Mouse (Mus musculus): ENCODE results near the gene Efcab2. TPM values are rescaled to one million over a fixed set of nuclear protein-coding genes. Genes with fewer than 3 reads are reported as not detected.
A peak's percentile ranks its signal among the peaks of the same experiment; 100 is the strongest.

Efcab2 gene
- polyA plus RNA-seq, 1 experiment from 2014 or later, result 12.4 TPM

DNA sequence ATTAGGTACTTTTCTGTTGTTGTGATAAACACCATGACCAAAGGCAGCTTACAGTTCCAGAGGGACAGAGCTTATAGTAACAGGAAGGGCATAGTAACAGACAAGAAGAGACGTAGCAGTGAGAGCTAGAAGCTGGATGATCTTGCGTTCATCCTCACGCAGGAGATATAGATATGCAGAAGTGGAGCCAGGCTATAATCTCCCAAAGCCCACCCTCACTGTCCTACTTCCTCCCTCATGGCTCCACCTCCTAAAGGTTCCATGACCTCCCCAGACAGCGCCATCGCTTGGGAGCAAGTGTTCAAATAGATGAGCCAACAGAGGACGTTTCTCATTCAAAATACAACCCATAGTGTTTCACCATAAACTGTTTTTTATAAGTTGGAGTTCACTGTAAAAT lies 10.8 kb upstream of the Efcab2 start:
- no peaks in the 10 kb centered on the region for H3K4me1 ChIP-seq (ENCODE audit: control insufficient read depth, insufficient read depth, low read depth, low read length)
- 92% methylated on average over 6 of the region's 6 CpGs for WGBS

DNA sequence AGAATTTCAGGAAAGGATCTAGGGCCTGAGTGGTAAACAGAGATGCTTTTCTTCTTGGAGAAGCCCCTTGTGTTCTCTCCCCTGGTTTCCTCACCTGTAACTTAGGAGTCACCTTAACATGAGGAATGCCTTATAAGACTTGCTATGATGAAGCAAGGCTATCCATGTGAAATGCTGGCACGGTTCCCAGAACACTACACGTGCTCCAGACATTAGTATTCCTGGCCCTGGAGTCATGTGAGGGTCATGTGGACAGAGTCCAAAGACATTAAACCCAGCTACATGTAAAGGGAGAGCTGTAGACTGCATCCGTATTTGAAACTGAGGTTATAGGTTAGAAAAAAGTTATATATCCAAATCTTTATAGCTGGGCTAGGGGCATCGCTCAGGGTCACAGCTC lies 9.5 kb upstream of the Efcab2 start:
- WGBS, result 70% methylated on average over 4 of the region's 4 CpGs

More for the DNA sequence above, 10.8 kb upstream of the Efcab2 start:
- Histone ChIP-seq H3K9ac (ENCODE audit: low read depth, low read length) (no peak overlapping the region), H3K4me2 (ENCODE audit: low read length) (no peak overlapping the region), H3K36me3 (ENCODE audit: control insufficient read depth, insufficient read depth, low read length) (no peaks in the 10 kb centered on the region), H3K27me3 (replicated peaks; ENCODE audit: control insufficient read depth, insufficient read depth, low read length) (no peaks in the 10 kb centered on the region), H3K4me3 (ENCODE audit: low read length) (no peak overlapping the region), H3K27ac (ENCODE audit: low read depth, low read length) (no peak overlapping the region), H3K9me3 (ENCODE audit: control insufficient read depth, low read length) (no peaks in the 10 kb centered on the region)
- ATAC-seq, result no peak

DNA sequence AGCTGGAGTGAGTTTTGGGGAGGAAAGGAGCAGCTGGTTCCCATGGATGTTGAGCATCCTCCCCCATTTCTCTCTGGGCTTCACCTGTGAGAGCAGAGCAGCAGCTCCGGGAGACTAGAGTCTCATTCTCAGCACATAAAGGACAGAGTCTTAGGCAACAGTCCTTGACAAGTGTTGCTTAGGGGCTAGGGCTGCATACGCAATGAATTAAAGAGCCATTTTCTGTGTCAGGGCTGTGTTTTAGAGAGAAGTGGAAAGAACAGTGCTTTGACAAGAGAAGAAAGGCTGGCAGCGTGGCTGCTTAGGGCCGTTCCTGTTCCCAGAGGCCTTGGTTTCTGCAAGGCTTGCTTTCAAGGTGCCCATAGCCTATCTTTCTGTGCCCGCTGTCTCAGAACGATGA lies 6.0 kb upstream of the Efcab2 start:
- no peaks in the 10 kb centered on the region for H3K36me3 ChIP-seq (ENCODE audit: control insufficient read depth, insufficient read depth, low read length)
- no peak overlapping the region for H3K4me2 ChIP-seq (ENCODE audit: low read length)
- H3K27ac ChIP-seq (ENCODE audit: low read depth, low read length), result peak overlapping the region; percentile 54; the same call in 1 of the 2 replicates
- peak overlapping the region; percentile 27; the same call in 1 of the 2 replicates for H3K9ac ChIP-seq (ENCODE audit: low read depth, low read length)
- peak; percentile 72 for ATAC-seq
- H3K4me1 ChIP-seq (ENCODE audit: control insufficient read depth, insufficient read depth, low read depth, low read length), result no peaks in the 10 kb centered on the region
- H3K4me3 ChIP-seq (ENCODE audit: low read length), result no peak overlapping the region
- 66% methylated on average over 6 of the region's 6 CpGs for WGBS
- no peaks in the 10 kb centered on the region for H3K9me3 ChIP-seq (ENCODE audit: control insufficient read depth, low read length)
- no peaks in the 10 kb centered on the region for H3K27me3 ChIP-seq (replicated peaks; ENCODE audit: control insufficient read depth, insufficient read depth, low read length)

More for the DNA sequence above, 9.5 kb upstream of the Efcab2 start:
- Histone ChIP-seq H3K27ac (ENCODE audit: low read depth, low read length) (no peak overlapping the region), H3K9me3 (ENCODE audit: control insufficient read depth, low read length) (no peaks in the 10 kb centered on the region), H3K4me1 (ENCODE audit: control insufficient read depth, insufficient read depth, low read depth, low read length) (no peaks in the 10 kb centered on the region), H3K4me2 (ENCODE audit: low read length) (no peak overlapping the region), H3K4me3 (ENCODE audit: low read length) (no peak overlapping the region), H3K9ac (ENCODE audit: low read depth, low read length) (no peak overlapping the region), H3K36me3 (ENCODE audit: control insufficient read depth, insufficient read depth, low read length) (no peaks in the 10 kb centered on the region), H3K27me3 (replicated peaks; ENCODE audit: control insufficient read depth, insufficient read depth, low read length) (no peaks in the 10 kb centered on the region)
- ATAC-seq, result no peak

DNA sequence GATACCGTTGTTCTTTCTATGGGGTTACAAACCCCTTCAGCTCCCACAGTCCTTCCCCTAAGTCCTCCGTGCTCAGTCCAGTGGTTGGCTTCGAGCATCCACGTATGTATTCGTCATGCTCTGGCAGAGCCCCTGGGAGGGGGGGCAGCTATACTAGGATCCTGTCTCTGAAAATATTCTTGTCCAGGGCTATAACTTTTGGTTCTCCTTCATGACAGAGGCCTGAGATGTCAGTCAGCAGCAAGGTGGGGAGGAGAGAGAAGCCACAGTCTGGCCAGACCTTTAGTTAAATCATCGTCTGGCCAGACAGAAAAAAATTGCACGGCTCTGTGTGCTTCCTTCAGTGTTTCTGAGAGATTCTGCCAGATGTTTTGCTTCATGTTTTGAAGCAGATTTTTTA lies 5.2 kb upstream of the Efcab2 start:
- Histone ChIP-seq H3K9ac (ENCODE audit: low read depth, low read length) (no peak overlapping the region), H3K4me2 (ENCODE audit: low read length) (no peak overlapping the region), H3K4me1 (ENCODE audit: control insufficient read depth, insufficient read depth, low read depth, low read length) (no peaks in the 10 kb centered on the region), H3K27me3 (replicated peaks; ENCODE audit: control insufficient read depth, insufficient read depth, low read length) (no peaks in the 10 kb centered on the region), H3K4me3 (ENCODE audit: low read length) (no peak overlapping the region), H3K36me3 (ENCODE audit: control insufficient read depth, insufficient read depth, low read length) (no peaks in the 10 kb centered on the region), H3K27ac (ENCODE audit: low read depth, low read length) (no peak overlapping the region), H3K9me3 (ENCODE audit: control insufficient read depth, low read length) (no peaks in the 10 kb centered on the region)
- 66% methylated on average over 7 of the region's 7 CpGs for WGBS
- ATAC-seq, result no peak

DNA sequence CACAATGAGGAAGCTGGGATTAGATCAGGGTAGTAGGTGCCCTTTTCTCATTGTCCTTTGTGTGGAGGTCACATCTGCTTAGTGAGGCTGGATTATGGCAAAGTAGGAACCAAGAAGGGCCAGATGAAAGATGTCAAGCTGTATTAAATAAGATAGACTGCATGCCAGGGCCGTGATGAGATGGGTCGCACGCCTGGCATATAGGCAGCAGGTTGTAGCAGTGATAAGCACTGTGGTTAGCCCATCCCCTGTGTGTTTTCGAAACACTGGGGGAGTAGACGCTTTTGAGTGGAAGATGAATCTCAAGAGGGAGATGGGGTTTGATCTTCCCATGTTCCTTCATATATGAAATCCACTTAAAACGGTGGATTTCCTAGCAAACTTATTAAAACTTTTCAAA lies 3.9 kb upstream of the Efcab2 start:
- H3K27ac ChIP-seq (ENCODE audit: low read depth, low read length), result no peak overlapping the region
- WGBS, result 90% methylated on average over 6 of the region's 6 CpGs
- no peaks in the 10 kb centered on the region for H3K27me3 ChIP-seq (replicated peaks; ENCODE audit: control insufficient read depth, insufficient read depth, low read length)
- no peak for ATAC-seq
- H3K4me2 ChIP-seq (ENCODE audit: low read length), result no peak overlapping the region
- no peaks in the 10 kb centered on the region for H3K4me1 ChIP-seq (ENCODE audit: control insufficient read depth, insufficient read depth, low read depth, low read length)
- H3K4me3 ChIP-seq (ENCODE audit: low read length), result no peak overlapping the region
- no peaks in the 10 kb centered on the region for H3K9me3 ChIP-seq (ENCODE audit: control insufficient read depth, low read length)
- no peaks in the 10 kb centered on the region for H3K36me3 ChIP-seq (ENCODE audit: control insufficient read depth, insufficient read depth, low read length)
- H3K9ac ChIP-seq (ENCODE audit: low read depth, low read length), result no peak overlapping the region

DNA sequence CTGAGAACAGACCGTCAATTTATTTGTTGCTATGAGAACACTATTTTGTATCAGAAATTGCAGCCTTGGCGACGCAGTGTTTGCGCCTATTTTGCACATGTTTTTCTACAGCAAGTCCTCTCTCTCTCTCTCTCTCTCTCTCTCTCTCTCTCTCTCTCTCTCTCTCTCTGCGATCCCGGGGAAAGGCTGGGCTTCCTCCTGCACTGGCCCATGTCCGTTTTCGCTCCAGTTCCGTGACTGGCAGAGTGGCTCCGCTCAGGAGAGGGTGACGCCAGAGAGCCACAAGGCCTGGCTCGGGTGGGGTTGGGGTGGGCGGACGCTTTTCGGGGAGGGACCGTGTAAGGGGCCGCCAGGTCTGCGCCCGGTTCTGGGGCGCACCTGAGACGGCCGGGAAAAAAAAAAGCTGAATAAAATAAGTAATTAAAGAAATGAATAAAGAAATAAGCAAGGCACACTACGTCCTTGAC lies 407 bp upstream of the Efcab2 start:
- peak overlapping the region; percentile 70 for H3K4me2 ChIP-seq (ENCODE audit: low read length)
- H3K36me3 ChIP-seq (ENCODE audit: control insufficient read depth, insufficient read depth, low read length), result no peaks in the 10 kb centered on the region
- no peaks in the 10 kb centered on the region for H3K27me3 ChIP-seq (replicated peaks; ENCODE audit: control insufficient read depth, insufficient read depth, low read length)
- WGBS, result under 1% methylated on average over 23 of the region's 23 CpGs
- ATAC-seq, result peak; percentile 87
- H3K9me3 ChIP-seq (ENCODE audit: control insufficient read depth, low read length), result no peaks in the 10 kb centered on the region
- peak overlapping the region; percentile 93 for H3K9ac ChIP-seq (ENCODE audit: low read depth, low read length)
- H3K27ac ChIP-seq (ENCODE audit: low read depth, low read length), result peak overlapping the region; percentile 100
- peak overlapping the region; percentile 67 for H3K4me3 ChIP-seq (ENCODE audit: low read length)
- no peaks in the 10 kb centered on the region for H3K4me1 ChIP-seq (ENCODE audit: control insufficient read depth, insufficient read depth, low read depth, low read length)

DNA sequence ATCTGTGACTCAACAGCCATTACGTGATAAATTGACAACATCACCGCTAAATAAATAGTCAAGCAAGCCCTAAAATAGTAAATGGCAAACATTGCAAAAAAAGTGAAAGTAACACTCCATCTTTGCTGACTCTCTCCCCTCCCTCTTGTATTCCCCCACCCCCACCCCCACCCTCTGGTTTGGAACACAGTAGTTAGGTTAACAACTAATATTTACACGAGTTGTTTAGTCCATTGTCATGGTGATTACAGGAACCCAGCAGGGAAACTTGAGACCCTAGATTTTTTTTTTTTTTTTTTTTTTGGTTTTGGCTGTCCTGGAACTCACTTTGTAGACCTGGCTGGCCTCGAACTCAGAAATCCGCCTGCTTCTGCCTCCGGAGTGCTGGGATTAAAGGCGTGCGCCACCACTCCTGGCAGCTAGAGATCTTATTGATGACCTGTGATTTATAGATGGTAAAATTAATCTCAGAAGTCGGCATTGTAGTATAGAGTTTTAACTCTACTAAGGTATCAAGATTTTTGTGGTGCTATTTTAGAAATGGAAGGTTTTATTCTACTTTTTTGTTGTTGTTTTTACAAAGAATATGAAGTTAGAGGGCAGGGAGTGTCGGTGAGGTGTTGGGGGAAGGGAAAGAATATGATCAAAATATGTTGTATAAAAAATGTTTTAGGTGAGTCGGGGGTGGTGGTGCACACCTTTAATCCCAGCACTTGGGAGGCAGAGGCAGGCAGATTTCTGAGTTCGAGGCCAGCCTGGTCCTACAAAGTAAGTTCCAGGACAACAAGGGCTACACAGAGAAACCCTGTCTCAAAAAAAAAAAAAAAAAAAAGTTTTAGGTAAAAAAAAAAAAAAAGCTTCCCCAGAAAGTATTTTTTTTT lies 1.1 kb downstream of the Efcab2 start:
- Histone ChIP-seq H3K36me3 (ENCODE audit: control insufficient read depth, insufficient read depth, low read length) (no peaks in the 10 kb centered on the region), H3K4me3 (ENCODE audit: low read length) (peak overlapping the region; percentile 67), H3K4me1 (ENCODE audit: control insufficient read depth, insufficient read depth, low read depth, low read length) (no peaks in the 10 kb centered on the region), H3K9ac (ENCODE audit: low read depth, low read length) (peak overlapping the region; percentile 93), H3K9me3 (ENCODE audit: control insufficient read depth, low read length) (no peaks in the 10 kb centered on the region), H3K4me2 (ENCODE audit: low read length) (peak overlapping the region; percentile 70), H3K27me3 (replicated peaks; ENCODE audit: control insufficient read depth, insufficient read depth, low read length) (no peaks in the 10 kb centered on the region), H3K27ac (ENCODE audit: low read depth, low read length) (peak overlapping the region; percentile 100)
- no peak for ATAC-seq
- 62% methylated on average over 12 of the region's 12 CpGs for WGBS

DNA sequence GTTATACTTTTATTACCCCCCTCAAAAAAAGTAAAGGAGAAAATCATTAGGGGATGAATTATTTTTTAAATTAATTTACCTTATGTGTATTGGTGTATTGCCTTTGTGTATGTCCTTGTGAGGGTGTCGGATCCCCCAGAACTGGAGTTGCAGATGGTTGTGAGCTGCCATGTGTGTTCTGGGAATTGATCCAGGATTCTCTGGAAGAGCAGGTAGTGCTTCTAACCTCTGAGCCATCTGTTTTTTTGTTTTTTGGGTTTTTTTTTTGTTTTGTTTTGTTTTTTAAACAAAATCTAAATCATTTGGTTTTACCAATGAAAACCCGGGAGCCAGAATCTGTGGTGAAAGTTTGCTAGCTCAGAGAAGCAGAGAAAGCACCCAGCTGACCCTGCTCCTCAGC lies 1.8 kb downstream of the Efcab2 start:
- Histone ChIP-seq H3K4me2 (ENCODE audit: low read length) (no peak overlapping the region), H3K4me1 (ENCODE audit: control insufficient read depth, insufficient read depth, low read depth, low read length) (no peaks in the 10 kb centered on the region)
- no peak for ATAC-seq

DNA sequence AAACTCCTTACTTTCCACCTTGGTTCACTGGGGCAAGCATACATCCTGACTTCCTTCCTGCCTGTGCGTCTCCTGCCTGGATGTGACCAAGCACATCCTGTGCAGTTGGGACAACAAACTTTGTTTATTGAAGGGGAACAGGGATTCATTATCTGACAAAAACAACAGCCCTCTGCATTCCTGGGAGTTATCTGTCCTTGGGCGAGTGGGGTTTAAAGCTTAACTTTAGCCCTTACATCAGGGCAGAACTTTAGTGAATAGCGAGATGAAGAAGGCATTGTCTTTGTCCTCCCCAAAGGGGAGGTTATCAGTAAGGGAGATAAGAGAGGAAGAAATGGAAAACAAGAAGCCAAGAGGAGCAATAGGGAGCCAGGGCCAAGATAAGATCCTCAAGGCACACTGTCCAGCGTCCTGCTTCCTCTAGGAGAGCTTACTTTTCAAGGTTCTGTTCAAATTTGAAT lies 3.0 kb downstream of the Efcab2 start:
- H3K27me3 ChIP-seq (replicated peaks; ENCODE audit: control insufficient read depth, insufficient read depth, low read length), result no peaks in the 10 kb centered on the region
- no peak overlapping the region for H3K9ac ChIP-seq (ENCODE audit: low read depth, low read length)
- no peaks in the 10 kb centered on the region for H3K4me1 ChIP-seq (ENCODE audit: control insufficient read depth, insufficient read depth, low read depth, low read length)
- H3K36me3 ChIP-seq (ENCODE audit: control insufficient read depth, insufficient read depth, low read length), result no peaks in the 10 kb centered on the region
- H3K27ac ChIP-seq (ENCODE audit: low read depth, low read length), result no peak overlapping the region
- ATAC-seq, result no peak
- 69% methylated on average over 4 of the region's 4 CpGs for WGBS
- no peaks in the 10 kb centered on the region for H3K9me3 ChIP-seq (ENCODE audit: control insufficient read depth, low read length)
- no peak overlapping the region for H3K4me3 ChIP-seq (ENCODE audit: low read length)
- no peak overlapping the region for H3K4me2 ChIP-seq (ENCODE audit: low read length)

More for the DNA sequence above, 1.8 kb downstream of the Efcab2 start:
- Histone ChIP-seq H3K4me3 (ENCODE audit: low read length) (no peak overlapping the region), H3K27ac (ENCODE audit: low read depth, low read length) (no peak overlapping the region), H3K9me3 (ENCODE audit: control insufficient read depth, low read length) (no peaks in the 10 kb centered on the region), H3K27me3 (replicated peaks; ENCODE audit: control insufficient read depth, insufficient read depth, low read length) (no peaks in the 10 kb centered on the region), H3K9ac (ENCODE audit: low read depth, low read length) (no peak overlapping the region), H3K36me3 (ENCODE audit: control insufficient read depth, insufficient read depth, low read length) (no peaks in the 10 kb centered on the region)
- WGBS, result 65% methylated on average over 2 of the region's 2 CpGs
